ENCODE assay signal across 8 mouse cellular contexts in genomic region chr12:31654197-31654964, GRCm38 (mm10). TPM values are rescaled to one million over a fixed set of nuclear protein-coding genes. Genes with fewer than 3 reads are reported as not detected.
A peak's percentile ranks its signal among the peaks of the same experiment; 100 is the strongest.
DNase-seq lines count a peak whose midpoint lies in the region; ATAC-seq and TF ChIP-seq lines count a peak whose summit lies in the region.

Gene Dus4l, minus strand, starts transcription at chr12:31654826.
Gene Cog5, plus strand, starts transcription at chr12:31654869.

- H3K9ac ChIP-seq in heart, embryonic 11.5 days (ENCODE audit: low read depth, low read length) = peak within 1 kb of the TSS; percentile 85
- peak within 1 kb of the TSS; percentile 83 for H3K9ac ChIP-seq in kidney, postnatal 0 days (ENCODE audit: low read depth, low read length)
- peak within 1 kb of the TSS; percentile 84 for H3K9ac ChIP-seq in liver, embryonic 11.5 days (ENCODE audit: low read depth, low read length)
- H3K9ac ChIP-seq in stomach, embryonic 14.5 days (replicated peaks; ENCODE audit: low read depth, low read length) = peak within 1 kb of the TSS; percentile 73

- peak within 1 kb of the TSS; percentile 88 for H3K27ac ChIP-seq in heart, embryonic 11.5 days (ENCODE audit: low read depth, low read length)
- peak within 1 kb of the TSS; percentile 86 for H3K27ac ChIP-seq in kidney, postnatal 0 days
- H3K27ac ChIP-seq in liver, embryonic 11.5 days (ENCODE audit: low read depth, low read length) = peak within 1 kb of the TSS; percentile 83
- peak within 1 kb of the TSS; percentile 87 for H3K27ac ChIP-seq in stomach, embryonic 14.5 days (ENCODE audit: low read length)

- DNase-seq in B cell, adult 2 months = peak; percentile 99 to 100
- peak; percentile 96 for DNase-seq in brain, adult 2 months (ENCODE audit: low read depth, low spot score)
- DNase-seq in kidney, postnatal 0 days (ENCODE audit: low spot score) = peak; percentile 90
- DNase-seq in liver, embryonic 11.5 days (ENCODE audit: low spot score) = peak; percentile 100
- peak; percentile 97 for DNase-seq in naive thymus-derived CD4-positive, alpha-beta T cell, adult 2 months (ENCODE audit: low read depth)

- H3K27me3 ChIP-seq in heart, embryonic 11.5 days (ENCODE audit: control insufficient read depth, insufficient read depth, low read length) = no peaks in the 10 kb centered on the region
- H3K27me3 ChIP-seq in kidney, postnatal 0 days (ENCODE audit: insufficient read depth, low read length) = no peaks in the 10 kb centered on the region
- H3K27me3 ChIP-seq in liver, embryonic 11.5 days (replicated peaks; ENCODE audit: control insufficient read depth, insufficient read depth, low read length) = no peaks in the 10 kb centered on the region
- H3K27me3 ChIP-seq in stomach, embryonic 14.5 days (ENCODE audit: control insufficient read depth, insufficient read depth, low read length) = no peaks in the 10 kb centered on the region

- no peaks in the 10 kb centered on the region for H3K9me3 ChIP-seq in heart, embryonic 11.5 days (replicated peaks; ENCODE audit: control insufficient read depth, low read length)
- H3K9me3 ChIP-seq in kidney, postnatal 0 days (replicated peaks; ENCODE audit: low read length) = no peaks in the 10 kb centered on the region
- no peaks in the 10 kb centered on the region for H3K9me3 ChIP-seq in liver, embryonic 11.5 days (ENCODE audit: control insufficient read depth, low read length)
- H3K9me3 ChIP-seq in stomach, embryonic 14.5 days (ENCODE audit: control insufficient read depth, low read depth, low read length) = no peaks in the 10 kb centered on the region

- under 1% methylated on average over 47 of the region's 47 CpGs for WGBS in heart, embryonic 11.5 days (ENCODE audit: insufficient replicate concordance)
- WGBS in kidney, postnatal 0 days = under 1% methylated on average over 47 of the region's 47 CpGs
- under 1% methylated on average over 47 of the region's 47 CpGs for whole genome bisulfite sequencing in liver, embryonic 11.5 days
- WGBS in stomach, embryonic 14.5 days = under 1% methylated on average over 47 of the region's 47 CpGs

- peak within 1 kb of the TSS; percentile 84 for H3K4me3 ChIP-seq in heart, embryonic 11.5 days (ENCODE audit: low read depth, low read length)
- H3K4me3 ChIP-seq in kidney, postnatal 0 days (replicated peaks; ENCODE audit: low read depth, low read length) = peak within 1 kb of the TSS; percentile 93
- H3K4me3 ChIP-seq in liver, embryonic 11.5 days (ENCODE audit: low read depth, low read length) = peak within 1 kb of the TSS; percentile 90
- peak within 1 kb of the TSS; percentile 79 for H3K4me3 ChIP-seq in stomach, embryonic 14.5 days (ENCODE audit: low read depth, low read length)

- ATAC-seq in erythroblast, adult 5-6 weeks (replicated peaks; ENCODE audit: low FRiP score, poor library complexity, severe bottlenecking) = peak; percentile 98
- peak; percentile 89 for ATAC-seq in heart, embryonic 11.5 days (replicated peaks; ENCODE audit: insufficient number of reproducible peaks, low FRiP score, low TSS enrichment)
- ATAC-seq in kidney, postnatal 0 days (replicated peaks; ENCODE audit: low FRiP score, low read depth) = peak; percentile 97
- peak; percentile 94 for ATAC-seq in liver, embryonic 11.5 days (replicated peaks; ENCODE audit: low FRiP score)
- ATAC-seq in stomach, embryonic 14.5 days (ENCODE audit: insufficient number of reproducible peaks, insufficient read depth, low FRiP score, low read depth) = peak; percentile 97

- peaks cover 6% of the 10 kb centered on the region; the same call in 1 of the 2 replicates for H3K4me1 ChIP-seq in heart, embryonic 11.5 days (ENCODE audit: control insufficient read depth, insufficient read depth, low read length)
- peaks cover 4% of the 10 kb centered on the region; the same call in 1 of the 2 replicates for H3K4me1 ChIP-seq in kidney, postnatal 0 days (replicated peaks; ENCODE audit: insufficient read depth, low read length)
- 0 out of 2 replicates have a peak, but pooled peaks cover 3% of the 10 kb centered on the region for H3K4me1 ChIP-seq in liver, embryonic 11.5 days (replicated peaks; ENCODE audit: control insufficient read depth, insufficient read depth, low read length)
- peaks cover 8% of the 10 kb centered on the region; the same call in 1 of the 2 replicates for H3K4me1 ChIP-seq in stomach, embryonic 14.5 days (ENCODE audit: control insufficient read depth, insufficient read depth, low read length)

- H3K36me3 ChIP-seq in heart, embryonic 11.5 days (ENCODE audit: control insufficient read depth, insufficient read depth, low read length) = no peaks in the 10 kb centered on the region; the same call in 1 of the 2 replicates
- no peaks in the 10 kb centered on the region; the same call in 1 of the 2 replicates for H3K36me3 ChIP-seq in kidney, postnatal 0 days (ENCODE audit: insufficient read depth, low read length)
- no peaks in the 10 kb centered on the region for H3K36me3 ChIP-seq in liver, embryonic 11.5 days (ENCODE audit: control insufficient read depth, insufficient read depth, low read length)
- H3K36me3 ChIP-seq in stomach, embryonic 14.5 days (ENCODE audit: control insufficient read depth, insufficient read depth, low read length) = no peaks in the 10 kb centered on the region

- peak within 1 kb of the TSS; percentile 80 for H3K4me2 ChIP-seq in heart, embryonic 11.5 days
- H3K4me2 ChIP-seq in kidney, postnatal 0 days (ENCODE audit: low read length) = peak within 1 kb of the TSS; percentile 59
- peak within 1 kb of the TSS; percentile 83 for H3K4me2 ChIP-seq in liver, embryonic 11.5 days
- H3K4me2 ChIP-seq in stomach, embryonic 14.5 days (replicated peaks; ENCODE audit: low read depth, low read length) = peak within 1 kb of the TSS; percentile 67

- no peak for TF ChIP-seq CTCF in kidney, postnatal 0 days (IDR thresholded peaks at IDR 0.05; ENCODE audit: low read depth)

RNA-seq across cellular contexts. Expression of gene Dus4l, which starts in this region (rescaled TPM):
- total RNA-seq in erythroblast, adult 5-6 weeks (2015; ENCODE audit: low replicate concordance) = 4.4 and 6.0 TPM in 2 replicates
- total RNA-seq in erythroblast, adult 5-6 weeks (2017; ENCODE audit: low replicate concordance) = 0.60 TPM in 1 of 2 replicates, not detected in the other
- 9.0 and 9.6 TPM in 2 replicates for polyA plus RNA-seq in heart, embryonic 11.5 days (2014; fragmentation: Nextera tagmentation; extraction: Ambion mirVana)
- 12.8 and 13.4 TPM in 2 replicates for polyA plus RNA-seq in kidney, postnatal 0 days (2015; fragmentation: Nextera tagmentation; extraction: Ambion mirVana)
- polyA plus RNA-seq in liver, embryonic 11.5 days (2014; fragmentation: Nextera tagmentation; extraction: Ambion mirVana) = 11.5 and 13.1 TPM in 2 replicates
- 10.7 and 18.3 TPM in 2 replicates for polyA plus RNA-seq in stomach, embryonic 14.5 days (2014; fragmentation: Nextera tagmentation; extraction: Ambion mirVana)

RNA-seq across cellular contexts. Expression of gene Cog5, which starts in this region (rescaled TPM):
- 6.1 and 17.8 TPM in 2 replicates for total RNA-seq in erythroblast, adult 5-6 weeks (2015; ENCODE audit: low replicate concordance)
- 17.7 and 19.9 TPM in 2 replicates for total RNA-seq in erythroblast, adult 5-6 weeks (2017; ENCODE audit: low replicate concordance)
- polyA plus RNA-seq in heart, embryonic 11.5 days (2014; fragmentation: Nextera tagmentation; extraction: Ambion mirVana) = 32.3 and 37.3 TPM in 2 replicates
- 22.9 and 24.1 TPM in 2 replicates for polyA plus RNA-seq in kidney, postnatal 0 days (2015; fragmentation: Nextera tagmentation; extraction: Ambion mirVana)
- 23.3 and 25.6 TPM in 2 replicates for polyA plus RNA-seq in liver, embryonic 11.5 days (2014; fragmentation: Nextera tagmentation; extraction: Ambion mirVana)
- polyA plus RNA-seq in stomach, embryonic 14.5 days (2014; fragmentation: Nextera tagmentation; extraction: Ambion mirVana) = 41.6 and 43.8 TPM in 2 replicates

Comparison
In these comparisons a context has a peak if more than half of its experiments do, and no peak if none do; other contexts are left out.
1. Peak in every context shown above with its lines: DNase-seq, ATAC-seq, H3K4me3 ChIP-seq and H3K27ac ChIP-seq.